Mouse (Mus musculus): ENCODE measurements around the gene Shc2.

Gene Shc2

GRCm38 (mm10) chr10:79615860-79616259 is 21.9 kb downstream of the Shc2 start:
- DNase-seq (ENCODE audit: low read depth, low spot score) = no peak

GRCm38 (mm10) chr10:79614305-79614643 is 23.4 kb downstream of the Shc2 start:
- DNase-seq (ENCODE audit: low read depth, low spot score) = no peak

GRCm38 (mm10) chr10:79613578-79614304 is 24.0 kb downstream of the Shc2 start, which contains the start of gene C2cd4c:
Gene C2cd4c (minus strand): TSS chr10:79614025.
- no peak for DNase-seq (ENCODE audit: low read depth, low spot score)

GRCm38 (mm10) chr10:79612192-79613135 is 25.3 kb downstream of the Shc2 start:
- no peak for DNase-seq (ENCODE audit: low read depth, low spot score)

GRCm38 (mm10) chr10:79611296-79611695 is 26.4 kb downstream of the Shc2 start:
- no peak for DNase-seq (ENCODE audit: low read depth, low spot score)

GRCm38 (mm10) chr10:79609276-79609675 is 28.4 kb downstream of the Shc2 start:
- DNase-seq (ENCODE audit: low read depth, low spot score) = no peak

- DNase-seq (ENCODE audit: low read depth, low spot score) = no peak
These were observed 29.8 kb downstream of the Shc2 start for GRCm38 (mm10) chr10:79607892-79608291.

- DNase-seq (ENCODE audit: low read depth, low spot score) = no peak
These were observed 31.2 kb downstream of the Shc2 start for GRCm38 (mm10) chr10:79606537-79606936.

- no peak for DNase-seq (ENCODE audit: low read depth, low spot score)
These were observed 39.8 kb downstream of the Shc2 start for GRCm38 (mm10) chr10:79597936-79598230.

GRCm38 (mm10) chr10:79597051-79597935 is 40.4 kb downstream of the Shc2 start:
- no peak for DNase-seq (ENCODE audit: low read depth, low spot score)

GRCm38 (mm10) chr10:79595590-79595929 is 42.2 kb downstream of the Shc2 start:
- no peak for DNase-seq (ENCODE audit: low read depth, low spot score)

GRCm38 (mm10) chr10:79594872-79595589 is 42.7 kb downstream of the Shc2 start:
- DNase-seq (ENCODE audit: low read depth, low spot score) = peak; percentile 76

- DNase-seq (ENCODE audit: low read depth, low spot score) = no peak
These were observed 43.6 kb downstream of the Shc2 start for GRCm38 (mm10) chr10:79594111-79594510.

- no peak for DNase-seq (ENCODE audit: low read depth, low spot score)
These were observed 47.0 kb downstream of the Shc2 start for GRCm38 (mm10) chr10:79590702-79591101.

GRCm38 (mm10) chr10:79587752-79588126 is 50.0 kb downstream of the Shc2 start:
- DNase-seq (ENCODE audit: low read depth, low spot score) = no peak

- no peak for DNase-seq (ENCODE audit: low read depth, low spot score)
These were observed 50.5 kb downstream of the Shc2 start, which contains the start of gene Theg for GRCm38 (mm10) chr10:79587061-79587751. Gene Theg (minus strand): TSS chr10:79587331.

- no peak for DNase-seq (ENCODE audit: low read depth, low spot score)
These were observed 51.5 kb downstream of the Shc2 start for GRCm38 (mm10) chr10:79586243-79586642.

GRCm38 (mm10) chr10:79585723-79586122 is 52.0 kb downstream of the Shc2 start:
- no peak for DNase-seq (ENCODE audit: low read depth, low spot score)

- DNase-seq (ENCODE audit: low read depth, low spot score) = no peak
These were observed 52.6 kb downstream of the Shc2 start for GRCm38 (mm10) chr10:79585136-79585535.

- no peak for DNase-seq (ENCODE audit: low read depth, low spot score)
These were observed 53.3 kb downstream of the Shc2 start for GRCm38 (mm10) chr10:79584426-79584825.

GRCm38 (mm10) chr10:79584021-79584420 is 53.7 kb downstream of the Shc2 start:
- DNase-seq (ENCODE audit: low read depth, low spot score) = no peak

All from skeletal muscle tissue, adult 2 months (tissue).